Mouse (Mus musculus) small intestine, adult 2 months (tissue): ENCODE results near the gene Cyp2s1. TPM values are rescaled to one million over a fixed set of nuclear protein-coding genes. Genes with fewer than 3 reads are reported as not detected.

Source experiments
- H3K27ac ChIP-seq: fragments of 200-500 bp; 2 replicates; pipeline ENCODE4 v1.5.1; 2012; ENCODE audit warnings: low read depth, low read length, control low read depth, inconsistent platforms; ENCODE audit not compliant: insufficient read depth
- H3K27me3 ChIP-seq: fragments of 200-500 bp; 2 replicates; pipeline ENCODE4 v1.6.1; 2012; ENCODE audit warnings: mild to moderate bottlenecking, moderate library complexity, low read length, inconsistent platforms; ENCODE audit not compliant: control insufficient read depth, insufficient read depth
- H3K36me3 ChIP-seq: fragments of 200-500 bp; 2 replicates; pipeline ENCODE4 v1.6.1; 2012; ENCODE audit warnings: mild to moderate bottlenecking, low read length, control low read depth, inconsistent platforms; ENCODE audit not compliant: control insufficient read depth, insufficient read depth
- H3K4me1 ChIP-seq: fragments of 200-500 bp; 2 replicates; pipeline ENCODE4 v1.6.1; 2012; ENCODE audit warnings: low read length, inconsistent platforms, mixed read lengths; ENCODE audit not compliant: control insufficient read depth, insufficient read depth, insufficient read length
- H3K4me3 ChIP-seq: fragments of 200-500 bp; 2 replicates; pipeline ENCODE4 v1.5.1; 2012; ENCODE audit warnings: low read depth, mild to moderate bottlenecking, control low read depth, inconsistent platforms, low read length, moderate library complexity
- CTCF ChIP-seq: fragments of 200-500 bp; IDR thresholded peaks from 2 replicates; pipeline ENCODE4 v1.5.1; 2012; ENCODE audit warnings: low read depth, mild to moderate bottlenecking, control low read depth, inconsistent platforms, low read length, moderate library complexity, mixed read lengths; ENCODE audit not compliant: insufficient replicate concordance, insufficient read length; ENCODE audit errors: extremely low read depth
- POLR2A ChIP-seq: fragments of 200-500 bp; IDR thresholded peaks from 2 replicates; pipeline ENCODE4 v1.6.1; 2012; ENCODE audit warnings: low read depth, mild to moderate bottlenecking, control low read depth, inconsistent platforms, low read length, moderate library complexity
- WGBS: fragments of 180-500 bp; shearing (Covaris S2); methylation state at CpG from one replicate; pipeline ENCODE4 v1.1.7; 2018; 5-methylcytosine and 5-hydroxymethylcytosine counted together
- polyA plus RNA-seq: library from polyadenylated mRNA; depleted of rRNA; stranded (reverse); fragments of >200 nt; gene quantifications from 2 replicates; pipeline ENCODE4 v1.2.3, GENCODE M21; 2012

Gene Cyp2s1
- polyA plus RNA-seq, 1 experiment, result 74.2 TPM

GRCm38 (mm10) chr7:25830251-25830650 is 13.5 kb upstream of the Cyp2s1 start:
- TF ChIP-seq CTCF (no peak), POLR2A (no peak)
- Histone ChIP-seq H3K4me1 (peaks cover 14% of the 10 kb centered on the region), H3K36me3 (no peaks in the 10 kb centered on the region), H3K4me3 (no peak overlapping the region), H3K27me3 (no peaks in the 10 kb centered on the region), H3K27ac (no peak overlapping the region)
- 81% methylated on average over 2 of the region's 2 CpGs for WGBS

GRCm38 (mm10) chr7:25827199-25827598 is 10.5 kb upstream of the Cyp2s1 start:
- Histone ChIP-seq H3K27ac (peak overlapping the region; percentile 64), H3K36me3 (no peaks in the 10 kb centered on the region), H3K4me3 (no peak overlapping the region), H3K27me3 (no peaks in the 10 kb centered on the region), H3K4me1 (peaks cover 18% of the 10 kb centered on the region)
- no peak for TF ChIP-seq POLR2A
- TF ChIP-seq CTCF, result no peak
- WGBS, result 2% methylated on average over 3 of the region's 3 CpGs

DNA sequence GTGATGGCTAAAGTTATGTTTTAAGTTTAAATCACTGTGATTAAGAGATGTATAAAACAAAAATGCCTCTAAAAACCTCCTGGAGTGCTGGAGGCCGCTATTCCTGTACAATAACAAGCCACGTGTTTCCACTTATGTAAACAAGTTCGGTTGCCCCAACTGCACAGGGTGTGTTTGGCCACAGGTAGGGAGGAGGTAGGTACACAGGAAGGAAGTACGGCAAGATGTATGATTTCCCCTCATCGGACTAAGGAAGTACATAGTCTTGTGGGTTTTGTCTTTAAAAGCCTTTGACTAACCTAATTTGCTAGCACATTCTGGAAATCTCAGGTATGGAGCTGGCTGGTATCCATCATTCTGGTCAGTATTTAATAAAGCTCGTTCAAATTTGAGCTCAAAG is 9.3 kb upstream of the Cyp2s1 start:
- TF ChIP-seq POLR2A (no peak), CTCF (no peak)
- Histone ChIP-seq H3K4me1 (peaks cover 18% of the 10 kb centered on the region), H3K4me3 (no peak overlapping the region), H3K27ac (peak overlapping the region; percentile 68), H3K36me3 (no peaks in the 10 kb centered on the region), H3K27me3 (no peaks in the 10 kb centered on the region)
- 29% methylated on average over 6 of the region's 6 CpGs for WGBS

DNA sequence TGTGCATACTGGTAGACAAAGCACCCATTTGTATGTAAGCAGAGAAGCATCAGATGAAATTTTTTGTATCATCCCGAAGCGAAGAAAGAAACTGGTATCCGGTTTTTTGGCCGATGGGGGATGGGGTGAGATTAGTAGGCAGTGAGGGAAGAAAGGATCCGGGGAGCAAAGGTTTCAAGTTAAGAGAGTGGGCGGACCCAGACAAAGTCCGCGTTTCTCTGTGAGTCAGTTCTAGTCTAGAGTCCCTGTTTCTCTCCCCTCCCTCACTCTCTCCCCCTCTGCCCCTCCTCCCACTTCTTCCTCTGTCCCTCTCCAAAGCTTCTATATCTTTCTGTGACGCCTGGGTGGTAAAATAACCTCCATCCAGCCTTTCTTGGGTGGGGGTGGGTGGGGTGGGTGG is 8.3 kb upstream of the Cyp2s1 start:
- WGBS, result 25% methylated on average over 9 of the region's 9 CpGs
- Histone ChIP-seq H3K4me1 (peaks cover 18% of the 10 kb centered on the region), H3K36me3 (no peaks in the 10 kb centered on the region), H3K27ac (peak overlapping the region; percentile 60), H3K27me3 (no peaks in the 10 kb centered on the region), H3K4me3 (no peak overlapping the region)
- no peak for TF ChIP-seq POLR2A

DNA sequence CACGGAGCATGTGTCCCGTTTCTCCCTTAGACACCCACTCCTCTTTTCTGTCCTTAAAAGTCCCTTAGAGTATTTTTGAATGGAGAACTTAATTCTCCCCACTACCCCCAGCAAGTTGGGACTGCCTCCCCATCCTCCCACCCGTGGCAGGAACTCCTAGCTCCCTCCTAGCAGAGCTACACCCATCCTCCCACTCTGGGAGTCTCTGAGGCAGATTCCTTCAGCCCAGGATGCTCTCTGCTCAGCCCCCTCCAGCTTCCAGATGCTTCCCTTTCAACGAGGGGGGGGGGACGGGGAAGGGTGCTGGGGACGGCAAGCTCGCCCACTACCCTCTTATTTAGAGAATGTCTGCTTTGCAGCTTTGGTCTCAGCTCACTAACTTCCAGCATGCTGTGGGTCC is 1.1 kb downstream of the Cyp2s1 start:
- 0 out of 2 replicates have a peak, but pooled peaks cover 3% of the 10 kb centered on the region for H3K27me3 ChIP-seq
- H3K27ac ChIP-seq, result no peak overlapping the region
- TF ChIP-seq POLR2A, result no peak
- TF ChIP-seq CTCF, result no peak
- H3K4me3 ChIP-seq, result peak overlapping the region; percentile 69
- 37% methylated on average over 7 of the region's 7 CpGs for WGBS
- H3K4me1 ChIP-seq, result peaks cover 17% of the 10 kb centered on the region
- no peaks in the 10 kb centered on the region for H3K36me3 ChIP-seq

- Histone ChIP-seq H3K36me3 (no peaks in the 10 kb centered on the region), H3K4me1 (peaks cover 17% of the 10 kb centered on the region), H3K27ac (no peak overlapping the region), H3K27me3 (0 out of 2 replicates have a peak, but pooled peaks cover 3% of the 10 kb centered on the region), H3K4me3 (no peak overlapping the region)
- 70% methylated on average over 9 of the region's 9 CpGs for WGBS
- no peak for TF ChIP-seq CTCF
- TF ChIP-seq POLR2A, result no peak
Measured at GRCm38 (mm10) chr7:25814711-25815110, 2.0 kb downstream of the Cyp2s1 start.

DNA sequence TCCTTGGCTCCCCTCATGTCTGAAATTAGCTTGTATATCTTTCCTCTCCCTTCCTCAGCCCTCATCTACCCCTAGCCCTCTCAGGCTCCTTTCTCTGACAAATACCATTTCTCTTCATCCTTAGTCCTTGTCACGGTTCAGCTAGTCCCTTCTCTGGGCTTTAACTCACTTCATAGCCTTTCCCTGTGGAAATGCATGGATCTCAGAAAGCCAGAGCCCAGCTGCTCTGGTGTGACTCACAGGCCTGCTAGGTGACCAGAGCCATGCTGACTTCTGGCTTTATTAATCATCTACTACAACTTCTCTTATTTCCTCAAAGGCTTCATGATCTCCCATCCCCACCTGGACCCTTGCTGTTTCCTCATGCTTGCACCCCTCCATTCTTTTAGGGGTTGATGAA is 4.5 kb downstream of the Cyp2s1 start:
- peaks cover 16% of the 10 kb centered on the region for H3K4me1 ChIP-seq
- 83% methylated on average over 1 of the region's 1 CpGs for WGBS
- 0 out of 2 replicates have a peak, but pooled peaks cover 3% of the 10 kb centered on the region for H3K27me3 ChIP-seq
- H3K27ac ChIP-seq, result no peak overlapping the region
- H3K36me3 ChIP-seq, result peaks cover 7% of the 10 kb centered on the region
- TF ChIP-seq CTCF, result no peak
- no peak overlapping the region for H3K4me3 ChIP-seq

- WGBS, result 95% methylated on average over 2 of the region's 2 CpGs
- Histone ChIP-seq H3K4me1 (peaks cover 14% of the 10 kb centered on the region), H3K27ac (no peak overlapping the region), H3K36me3 (peaks cover 7% of the 10 kb centered on the region), H3K27me3 (0 out of 2 replicates have a peak, but pooled peaks cover 3% of the 10 kb centered on the region), H3K4me3 (no peak overlapping the region)
- TF ChIP-seq POLR2A (no peak), CTCF (no peak)
Measured at GRCm38 (mm10) chr7:25811716-25812115, 5.0 kb downstream of the Cyp2s1 start.
